Mouse (Mus musculus): ENCODE results near the gene Hyls1. TPM values are rescaled to one million over a fixed set of nuclear protein-coding genes. Genes with fewer than 3 reads are reported as not detected.

The Hyls1 gene
- total and polyA plus RNA-seq, 3 experiments: 10.5 to 10.6 TPM; not detected in 1

- TF ChIP-seq NELFE (IDR thresholded peaks at IDR 0.05; ENCODE audit: low read depth, low read length) (no peak), UBTF (IDR thresholded peaks at IDR 0.05; ENCODE audit: borderline replicate concordance, insufficient read depth, low read depth, low read length) (no peak), POLR2AphosphoS2 (IDR thresholded peaks at IDR 0.05; ENCODE audit: low read length) (no peak), MYB (IDR thresholded peaks at IDR 0.05; ENCODE audit: low read depth, low read length) (no peak), E2F4 (IDR thresholded peaks at IDR 0.05; ENCODE audit: borderline replicate concordance, low read depth, low read length) (no peak), USF1 (IDR thresholded peaks at IDR 0.05; ENCODE audit: low read depth, low read length) (no peak), BHLHE40 (IDR thresholded peaks at IDR 0.05; ENCODE audit: borderline replicate concordance, low read depth, low read length) (no peak), MAX (IDR thresholded peaks at IDR 0.05; ENCODE audit: low read length) (no peak), ZC3H11A (IDR thresholded peaks at IDR 0.05; ENCODE audit: low read depth, low read length) (no peak), TAL1 (IDR thresholded peaks at IDR 0.05; ENCODE audit: low read length) (no peak), ZNF384 (IDR thresholded peaks at IDR 0.05; ENCODE audit: low read depth, low read length) (no peak)
- H3K79me2 ChIP-seq (ENCODE audit: control insufficient read depth, insufficient read depth, low read length, poor library complexity): no peaks in the 10 kb centered on the region
- H3K4me3 ChIP-seq (ENCODE audit: control insufficient read depth in 1 of 2, insufficient read depth in 1 of 2, low read depth in 2 of 2, low read length in 2 of 2): no peak overlapping the region
- H3K27me3 ChIP-seq (ENCODE audit: control insufficient read depth in 1 of 2, insufficient read depth in 2 of 2, low read length in 2 of 2): no peaks in the 10 kb centered on the region; a peak in 3 of 4 replicates
- H3K4me1 ChIP-seq (ENCODE audit: control insufficient read depth in 1 of 2, insufficient read depth in 2 of 2, low read length in 2 of 2): no peaks in the 10 kb centered on the region
- H3K27ac ChIP-seq (ENCODE audit: control insufficient read depth, low read depth, low read length): no peak overlapping the region
- H3K9me3 ChIP-seq (replicated peaks; ENCODE audit: insufficient read depth, low read length): no peaks in the 10 kb centered on the region
- no peaks in the 10 kb centered on the region for H3K36me3 ChIP-seq (ENCODE audit: control insufficient read depth in 1 of 2, insufficient read depth in 2 of 2, low read length in 2 of 2)
- no peak for DNase-seq (ENCODE audit: low read depth, low spot score)
- H3K9ac ChIP-seq (ENCODE audit: control insufficient read depth, low read depth, low read length, poor library complexity, severe bottlenecking): no peak overlapping the region
Observed at GRCm38 (mm10) chr9:35529796-35530195, 40.4 kb downstream of the Hyls1 start.

- DNase-seq (ENCODE audit: low read depth, low spot score): no peak
- Histone ChIP-seq H3K27ac (ENCODE audit: control insufficient read depth, low read depth, low read length) (no peak overlapping the region), H3K79me2 (ENCODE audit: control insufficient read depth, insufficient read depth, low read length, poor library complexity) (no peaks in the 10 kb centered on the region), H3K9ac (ENCODE audit: control insufficient read depth, low read depth, low read length, poor library complexity, severe bottlenecking) (no peak overlapping the region), H3K27me3 (ENCODE audit: control insufficient read depth in 1 of 2, insufficient read depth in 2 of 2, low read length in 2 of 2) (no peaks in the 10 kb centered on the region; a peak in 3 of 4 replicates), H3K4me1 (ENCODE audit: control insufficient read depth in 1 of 2, insufficient read depth in 2 of 2, low read length in 2 of 2) (no peaks in the 10 kb centered on the region), H3K9me3 (replicated peaks; ENCODE audit: insufficient read depth, low read length) (no peaks in the 10 kb centered on the region), H3K36me3 (ENCODE audit: control insufficient read depth in 1 of 2, insufficient read depth in 2 of 2, low read length in 2 of 2) (no peaks in the 10 kb centered on the region), H3K4me3 (ENCODE audit: control insufficient read depth in 1 of 2, insufficient read depth in 1 of 2, low read depth in 2 of 2, low read length in 2 of 2) (no peak overlapping the region)
- no peak for TF ChIP-seq TAL1 (IDR thresholded peaks at IDR 0.05; ENCODE audit: low read length)
- no peak for TF ChIP-seq USF1 (IDR thresholded peaks at IDR 0.05; ENCODE audit: low read depth, low read length)
- TF ChIP-seq EP300 (IDR thresholded peaks at IDR 0.05; ENCODE audit: low read depth in 1 of 2, low read length in 2 of 2): no peak
- no peak for TF ChIP-seq GATA1 (IDR thresholded peaks at IDR 0.05; ENCODE audit: low read depth, low read length)
- TF ChIP-seq ZNF384 (IDR thresholded peaks at IDR 0.05; ENCODE audit: low read depth, low read length): no peak
- no peak for TF ChIP-seq CHD1 (IDR thresholded peaks at IDR 0.05; ENCODE audit: low read depth, low read length)
- TF ChIP-seq ZC3H11A (IDR thresholded peaks at IDR 0.05; ENCODE audit: low read depth, low read length): no peak
- TF ChIP-seq ELF1 (IDR thresholded peaks at IDR 0.05; ENCODE audit: low read depth, low read length): no peak
- TF ChIP-seq GABPA (IDR thresholded peaks at IDR 0.05; ENCODE audit: low read depth, low read length): no peak
- no peak for TF ChIP-seq SMC3 (IDR thresholded peaks at IDR 0.05; ENCODE audit: low read depth, low read length)
- TF ChIP-seq CTCF (IDR thresholded peaks at IDR 0.05 in 2 of 3, conservative IDR thresholded peaks at IDR 0.05 in 1 of 3; ENCODE audit: control insufficient read depth in 1 of 3, insufficient read depth in 1 of 3, low read depth in 2 of 3, low read length in 3 of 3, poor library complexity in 1 of 3, severe bottlenecking in 1 of 3): no peak
- TF ChIP-seq MYB (IDR thresholded peaks at IDR 0.05; ENCODE audit: low read depth, low read length): no peak
Observed at GRCm38 (mm10) chr9:35529141-35529540, 41.1 kb downstream of the Hyls1 start.
